Mouse (Mus musculus) forebrain, embryonic 13.5 days (tissue): ENCODE measurements around the gene Dhx37. TPM values are rescaled to one million over a fixed set of nuclear protein-coding genes. Genes with fewer than 3 reads are reported as not detected.

Source experiments
- ATAC-seq: fragments of 200-750 bp; cut with Nextera tagmentation; 2 replicates; pipeline ENCODE4 v1.8.0; 2017
- H3K27ac ChIP-seq: fragments of 300-500 bp; sonication (generic); 2 replicates; pipeline ENCODE4 v1.5.1; 2015; ENCODE audit warnings: inconsistent platforms, mild to moderate bottlenecking, moderate library complexity
- H3K27me3 ChIP-seq: fragments of 300-500 bp; sonication (generic); 2 replicates; pipeline ENCODE4 v1.6.1; 2015; ENCODE audit warnings: mild to moderate bottlenecking, inconsistent platforms
- H3K36me3 ChIP-seq: fragments of 300-500 bp; sonication (generic); 2 replicates; pipeline ENCODE4 v1.6.1; 2015; ENCODE audit warnings: mild to moderate bottlenecking, inconsistent platforms; ENCODE audit not compliant: poor library complexity, severe bottlenecking
- H3K4me1 ChIP-seq: fragments of 300-500 bp; sonication (generic); 2 replicates; pipeline ENCODE4 v1.6.1; 2015; ENCODE audit warnings: inconsistent platforms
- H3K4me2 ChIP-seq: fragments of 300-500 bp; sonication (generic); 2 replicates; pipeline ENCODE4 v1.6.1; 2015; ENCODE audit warnings: inconsistent platforms, mild to moderate bottlenecking, moderate library complexity
- H3K4me3 ChIP-seq: fragments of 300-500 bp; sonication (generic); 2 replicates; pipeline ENCODE4 v1.5.1; 2015; ENCODE audit warnings: mild to moderate bottlenecking, inconsistent platforms
- H3K9ac ChIP-seq: fragments of 300-500 bp; sonication (generic); 2 replicates; pipeline ENCODE4 v1.6.1; 2015; ENCODE audit warnings: mild to moderate bottlenecking, inconsistent platforms
- H3K9me3 ChIP-seq: fragments of 300-500 bp; sonication (generic); replicated peaks from 2 replicates; pipeline ENCODE4 v1.6.1; 2016; ENCODE audit warnings: inconsistent platforms
- WGBS: fragments of 180-500 bp; shearing (Covaris S2); methylation state at CpG from one replicate; pipeline ENCODE4 v1.1.7; 2015; 5-methylcytosine and 5-hydroxymethylcytosine counted together
- polyA plus RNA-seq: library from polyadenylated mRNA; unstranded; fragments of >200 nt; fragmentation: Nextera tagmentation; extraction: Ambion mirVana; gene quantifications from 2 replicates; pipeline ENCODE4 v1.2.1, GENCODE M21; 2015

The Dhx37 gene
- polyA plus RNA-seq, 1 experiment from 2014 or later: 10.2 TPM

DNA sequence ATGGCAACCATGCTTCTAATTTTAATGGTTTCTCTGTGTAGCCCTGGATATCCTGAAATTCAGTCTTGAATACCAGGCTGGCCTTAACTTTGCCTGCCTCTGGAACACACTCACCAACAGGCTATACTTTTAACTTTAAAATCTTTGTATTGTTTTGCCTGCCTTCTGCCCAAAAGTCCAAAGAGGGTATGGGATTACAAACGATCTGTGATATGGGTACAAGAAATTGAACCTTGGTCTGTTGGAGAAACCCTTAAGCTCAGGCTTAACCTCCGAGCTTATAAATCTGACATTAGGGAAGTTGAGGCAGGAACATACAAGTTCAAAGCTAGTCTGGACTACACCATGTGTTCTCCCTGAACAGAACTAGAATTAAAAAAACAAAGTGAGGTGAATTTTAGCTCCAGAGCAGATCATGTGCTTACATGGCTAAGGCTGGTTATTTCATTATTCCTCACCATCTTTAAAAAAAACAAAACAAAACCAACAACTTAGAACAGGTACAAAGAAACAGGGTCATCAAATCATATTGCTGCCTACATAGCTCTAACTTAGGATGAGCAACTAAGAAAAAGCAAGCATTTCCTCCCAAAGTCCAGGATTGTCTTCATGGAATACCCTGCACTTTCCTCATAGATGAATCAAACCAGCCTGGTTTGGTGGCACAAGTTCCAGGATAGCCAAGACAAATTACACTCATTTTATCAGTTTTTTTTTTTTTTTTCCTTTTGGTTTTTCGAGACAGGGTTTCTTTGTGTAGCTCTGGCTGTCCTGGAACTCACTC lies 50.1 kb downstream of the Dhx37 start:
- H3K9me3 ChIP-seq: no peaks in the 10 kb centered on the region
- ATAC-seq: no peak
- H3K36me3 ChIP-seq: peaks cover 25% of the 10 kb centered on the region
- H3K4me3 ChIP-seq: no peak overlapping the region
- H3K27me3 ChIP-seq: no peaks in the 10 kb centered on the region
- H3K4me2 ChIP-seq: no peak overlapping the region
- H3K9ac ChIP-seq: no peak overlapping the region
- H3K27ac ChIP-seq: no peak overlapping the region; the same call in 1 of the 2 replicates
- peaks cover 28% of the 10 kb centered on the region for H3K4me1 ChIP-seq
- 84% methylated on average over 3 of the region's 3 CpGs for WGBS

DNA sequence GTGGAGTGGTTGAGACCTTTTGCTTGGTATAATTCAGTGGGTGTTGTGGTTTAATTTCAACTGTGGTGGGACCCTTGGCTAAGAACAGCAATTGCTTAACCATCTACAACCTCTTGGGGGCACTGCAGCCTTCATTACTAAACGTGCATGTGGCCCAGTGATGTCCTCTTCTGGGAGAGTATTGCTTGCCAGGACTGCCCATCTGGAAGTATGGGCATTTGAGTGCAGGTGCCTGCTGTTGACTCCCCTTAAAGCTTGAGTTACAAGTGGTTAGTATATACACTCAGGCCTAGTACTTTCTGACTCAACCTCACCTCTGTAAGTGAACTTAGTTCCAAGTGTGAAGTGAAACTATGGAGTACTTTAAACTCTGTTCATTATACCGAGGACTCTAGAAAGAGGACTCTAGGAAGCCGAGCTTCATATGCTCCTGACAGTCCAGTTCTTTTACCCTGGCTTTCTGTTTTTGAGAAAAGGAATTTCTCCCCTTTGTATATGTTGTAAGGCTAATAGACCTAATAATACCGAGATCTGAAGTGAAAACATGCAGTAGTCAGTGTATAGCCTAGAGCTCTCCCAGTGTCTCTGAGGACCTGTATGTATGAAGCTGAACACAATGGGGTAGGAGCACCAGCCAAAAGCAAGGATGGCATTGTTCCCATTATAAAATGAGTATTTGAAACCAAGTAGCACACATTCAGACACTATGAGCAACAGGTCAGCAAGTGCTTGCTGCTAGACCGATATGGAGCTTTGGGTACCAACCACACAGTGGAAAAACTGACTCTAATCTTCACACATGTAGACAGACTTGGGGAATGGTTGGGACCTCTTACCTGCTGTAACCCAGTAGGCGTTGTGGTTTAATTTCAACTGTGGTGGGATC lies 51.0 kb downstream of the Dhx37 start:
- Histone ChIP-seq H3K4me1 (peaks cover 20% of the 10 kb centered on the region), H3K9ac (no peak overlapping the region), H3K9me3 (no peaks in the 10 kb centered on the region), H3K4me2 (no peak overlapping the region), H3K27me3 (no peaks in the 10 kb centered on the region), H3K36me3 (peaks cover 21% of the 10 kb centered on the region), H3K27ac (peak overlapping the region; percentile 20; the same call in 1 of the 2 replicates), H3K4me3 (no peak overlapping the region)
- WGBS: 45% methylated on average over 6 of the region's 6 CpGs
- peak; percentile 48 for ATAC-seq

- H3K27me3 ChIP-seq: no peaks in the 10 kb centered on the region
- no peak overlapping the region for H3K9ac ChIP-seq
- no peak overlapping the region for H3K27ac ChIP-seq
- H3K36me3 ChIP-seq: peaks cover 21% of the 10 kb centered on the region
- peaks cover 20% of the 10 kb centered on the region for H3K4me1 ChIP-seq
- H3K9me3 ChIP-seq: no peaks in the 10 kb centered on the region
- 76% methylated on average over 5 of the region's 5 CpGs for WGBS
- no peak overlapping the region for H3K4me2 ChIP-seq
- no peak; the same call in 1 of the 2 replicates for ATAC-seq
- no peak overlapping the region for H3K4me3 ChIP-seq
Measured at GRCm38 (mm10) chr5:125381954-125382672, 51.8 kb downstream of the Dhx37 start.

- Histone ChIP-seq H3K9ac (no peak overlapping the region), H3K4me1 (peaks cover 2% of the 10 kb centered on the region; the same call in 1 of the 2 replicates), H3K4me2 (no peak overlapping the region), H3K4me3 (no peak overlapping the region), H3K36me3 (0 out of 2 replicates have a peak, but pooled peaks cover 3% of the 10 kb centered on the region), H3K9me3 (no peaks in the 10 kb centered on the region), H3K27me3 (no peaks in the 10 kb centered on the region), H3K27ac (no peak overlapping the region)
- ATAC-seq: no peak
- 87% methylated on average over 5 of the region's 5 CpGs for WGBS
Measured at GRCm38 (mm10) chr5:125378919-125379318, 55.0 kb downstream of the Dhx37 start.

GRCm38 (mm10) chr5:125377214-125377613 lies 56.7 kb downstream of the Dhx37 start:
- no peak overlapping the region for H3K27ac ChIP-seq
- no peaks in the 10 kb centered on the region for H3K36me3 ChIP-seq
- H3K4me2 ChIP-seq: no peak overlapping the region
- no peaks in the 10 kb centered on the region for H3K27me3 ChIP-seq
- no peak overlapping the region for H3K4me3 ChIP-seq
- no peaks in the 10 kb centered on the region for H3K9me3 ChIP-seq
- H3K9ac ChIP-seq: no peak overlapping the region
- WGBS: 70% methylated on average over 7 of the region's 7 CpGs
- ATAC-seq: no peak
- H3K4me1 ChIP-seq: no peaks in the 10 kb centered on the region

- Histone ChIP-seq H3K4me3 (no peak overlapping the region), H3K9me3 (no peaks in the 10 kb centered on the region), H3K36me3 (no peaks in the 10 kb centered on the region), H3K27me3 (no peaks in the 10 kb centered on the region), H3K9ac (no peak overlapping the region), H3K4me2 (no peak overlapping the region), H3K27ac (no peak overlapping the region), H3K4me1 (no peaks in the 10 kb centered on the region)
- ATAC-seq: no peak
- WGBS: 92% methylated on average over 2 of the region's 2 CpGs
Measured at GRCm38 (mm10) chr5:125375871-125376270, 58.0 kb downstream of the Dhx37 start.

DNA sequence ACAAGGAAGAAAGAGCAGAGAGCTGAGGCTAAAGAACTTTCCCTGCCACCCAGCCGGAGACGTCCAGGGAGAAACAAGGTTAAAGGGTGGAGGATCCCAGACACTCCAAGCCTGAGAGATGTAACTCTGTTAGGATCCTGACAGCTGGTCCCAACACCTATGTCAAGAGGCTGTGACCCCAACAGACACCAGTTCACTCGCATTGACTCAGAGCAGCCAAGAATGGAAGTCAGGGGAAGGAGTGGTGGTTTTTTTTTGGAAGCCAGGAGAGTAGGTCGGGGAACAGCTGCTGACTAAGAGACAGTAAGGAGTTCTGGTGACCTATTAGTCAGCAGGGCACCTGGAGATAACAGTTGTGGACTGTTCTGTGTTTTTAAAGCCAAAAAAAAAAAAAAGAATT lies 61.9 kb downstream of the Dhx37 start:
- WGBS: 87% methylated on average over 4 of the region's 4 CpGs
- no peaks in the 10 kb centered on the region for H3K9me3 ChIP-seq
- H3K27ac ChIP-seq: no peak overlapping the region
- no peaks in the 10 kb centered on the region for H3K4me1 ChIP-seq
- H3K27me3 ChIP-seq: no peaks in the 10 kb centered on the region
- H3K9ac ChIP-seq: no peak overlapping the region
- H3K4me3 ChIP-seq: no peak overlapping the region
- no peak overlapping the region for H3K4me2 ChIP-seq
- ATAC-seq: no peak
- H3K36me3 ChIP-seq: no peaks in the 10 kb centered on the region

GRCm38 (mm10) chr5:125370950-125371693 lies 62.8 kb downstream of the Dhx37 start:
- H3K4me1 ChIP-seq: no peaks in the 10 kb centered on the region
- H3K9me3 ChIP-seq: no peaks in the 10 kb centered on the region
- H3K27me3 ChIP-seq: no peaks in the 10 kb centered on the region
- H3K36me3 ChIP-seq: no peaks in the 10 kb centered on the region
- H3K4me3 ChIP-seq: no peak overlapping the region
- no peak for ATAC-seq
- no peak overlapping the region for H3K9ac ChIP-seq
- WGBS: 75% methylated on average over 7 of the region's 7 CpGs
- H3K27ac ChIP-seq: no peak overlapping the region
- no peak overlapping the region for H3K4me2 ChIP-seq

DNA sequence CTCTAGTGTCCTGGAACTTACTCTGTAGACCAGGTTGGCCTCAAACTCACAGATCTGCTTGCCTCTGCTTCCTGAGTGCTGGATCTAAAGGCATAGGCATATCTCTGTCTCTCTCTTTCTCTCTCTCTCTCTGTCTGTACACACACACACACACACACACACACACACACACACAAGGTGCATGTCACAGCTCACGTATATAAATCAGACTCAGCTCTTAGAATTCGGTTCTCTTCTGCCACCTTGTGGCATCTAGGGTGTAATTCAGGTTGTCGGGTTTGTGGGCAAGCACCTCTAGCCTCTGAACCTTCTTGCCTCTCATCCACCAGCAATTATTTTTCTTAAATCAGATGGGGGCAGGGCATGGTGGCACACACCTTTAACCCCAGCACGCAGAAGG lies 65.4 kb downstream of the Dhx37 start:
- H3K9ac ChIP-seq: no peak overlapping the region
- no peaks in the 10 kb centered on the region for H3K4me1 ChIP-seq
- 4% methylated on average over 4 of the region's 4 CpGs for WGBS
- H3K9me3 ChIP-seq: no peaks in the 10 kb centered on the region
- no peak overlapping the region for H3K4me3 ChIP-seq
- H3K36me3 ChIP-seq: no peaks in the 10 kb centered on the region
- no peak overlapping the region for H3K4me2 ChIP-seq
- ATAC-seq: peak; percentile 38; the same call in 1 of the 2 replicates
- no peak overlapping the region for H3K27ac ChIP-seq
- no peaks in the 10 kb centered on the region for H3K27me3 ChIP-seq

DNA sequence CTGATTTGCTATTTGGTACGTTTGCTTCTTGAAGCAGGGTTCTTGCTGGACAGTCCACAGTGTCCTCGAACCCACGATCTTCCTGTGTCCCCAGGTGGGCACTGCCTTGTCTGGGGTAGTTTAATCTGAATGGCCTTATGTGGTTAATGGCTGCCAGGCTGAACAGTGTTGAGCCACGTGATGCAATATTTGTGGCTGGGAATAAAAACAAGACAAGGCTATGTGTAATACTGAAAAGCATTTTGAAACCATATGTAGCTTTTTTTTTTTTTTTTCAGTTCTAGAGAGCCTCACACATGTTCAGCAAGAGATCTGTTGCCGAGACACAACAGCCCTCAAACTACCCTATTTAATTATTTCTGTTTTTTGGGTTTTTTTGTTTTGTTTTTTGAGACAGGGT lies 65.8 kb downstream of the Dhx37 start:
- no peak for ATAC-seq

DNA sequence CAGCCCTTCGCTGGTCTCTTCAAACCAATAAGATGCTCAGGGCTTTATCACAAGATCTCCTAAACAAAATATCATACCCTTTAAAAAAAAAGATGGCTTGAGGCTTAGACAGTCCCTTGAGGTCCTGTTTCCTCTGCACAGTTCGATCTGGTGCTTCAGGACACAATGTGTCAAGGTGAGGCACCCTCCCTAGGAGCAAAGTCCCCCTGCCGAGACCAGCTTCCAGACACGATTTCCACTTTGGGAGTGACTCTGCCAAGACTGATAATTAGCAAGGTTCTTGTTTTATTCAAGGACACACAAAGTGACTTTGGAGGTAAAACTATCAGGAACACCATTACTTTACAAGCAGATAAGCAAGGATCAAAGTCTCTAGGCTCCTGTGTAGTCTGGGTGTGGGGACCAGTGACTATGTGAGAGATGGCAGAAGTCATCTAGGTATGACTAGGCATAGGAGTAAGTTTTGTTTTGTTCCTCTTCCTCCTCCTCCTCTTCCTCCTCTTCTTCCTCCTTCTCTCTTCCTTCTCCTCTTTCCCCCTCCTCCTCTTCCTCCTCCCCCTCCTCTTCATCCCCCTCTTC lies 69.0 kb downstream of the Dhx37 start:
- Histone ChIP-seq H3K4me2 (no peak overlapping the region), H3K9me3 (no peaks in the 10 kb centered on the region), H3K4me1 (0 out of 2 replicates have a peak, but pooled peaks cover 7% of the 10 kb centered on the region), H3K27ac (no peak overlapping the region), H3K36me3 (no peaks in the 10 kb centered on the region), H3K27me3 (no peaks in the 10 kb centered on the region), H3K4me3 (no peak overlapping the region), H3K9ac (no peak overlapping the region)
- no peak for ATAC-seq
- 79% methylated on average over 4 of the region's 4 CpGs for WGBS

More for the DNA sequence above, 65.8 kb downstream of the Dhx37 start:
- Histone ChIP-seq H3K36me3 (no peaks in the 10 kb centered on the region), H3K9me3 (no peaks in the 10 kb centered on the region), H3K4me2 (no peak overlapping the region), H3K4me3 (no peak overlapping the region), H3K27ac (no peak overlapping the region), H3K9ac (no peak overlapping the region), H3K27me3 (no peaks in the 10 kb centered on the region), H3K4me1 (no peaks in the 10 kb centered on the region)
- 72% methylated on average over 5 of the region's 5 CpGs for WGBS
